Mouse (Mus musculus) cerebellum, adult 18-20 months (tissue): ENCODE data around the gene Evi5.
"Not testable (repeated sequence)": the region's sequence is repeated elsewhere in the genome, so short reads cannot be mapped to it uniquely, and the experiment has no call there.

ENCODE experiments used
- DNase-seq, 2 experiments: peaks; one replicate each; pipeline ENCODE4 v3.0.0; 2021

Evi5 gene

DNA sequence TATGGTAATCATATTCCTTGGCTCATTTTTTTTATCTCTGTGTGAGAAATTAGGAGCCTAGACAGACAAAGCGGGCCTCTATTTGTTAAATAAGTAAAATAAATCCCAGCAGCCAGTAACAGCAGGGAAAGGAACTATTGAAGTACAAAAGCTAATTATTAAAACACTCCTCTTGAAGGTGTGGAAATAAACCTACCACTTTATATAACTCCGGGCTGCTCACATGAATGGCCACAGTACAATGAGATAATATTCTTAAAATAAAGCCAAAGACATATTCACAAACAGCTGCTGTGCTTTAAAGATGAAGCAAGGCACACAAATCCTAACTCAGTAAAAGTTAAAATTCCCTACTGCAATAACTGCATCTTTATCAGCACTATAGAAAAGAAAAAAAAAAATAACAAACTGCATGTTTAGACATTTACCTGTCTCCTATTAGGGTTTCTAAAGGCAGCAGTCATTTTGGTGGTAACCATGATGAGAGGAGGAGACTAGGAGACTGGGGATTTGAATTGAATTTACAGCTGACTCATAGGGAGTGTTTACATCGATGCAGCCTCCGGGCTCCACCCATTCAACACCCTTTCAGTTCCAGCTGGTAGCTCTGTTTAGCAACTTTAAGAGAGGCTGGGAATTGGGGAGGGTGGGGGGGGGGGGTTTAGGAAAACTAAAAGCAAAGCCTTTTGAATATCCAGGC lies at the start of gene Evi5:
Evi5 (minus strand) TSS at position 547 of the 700 bp plus-strand sequence.
- DNase-seq = no peak

DNA sequence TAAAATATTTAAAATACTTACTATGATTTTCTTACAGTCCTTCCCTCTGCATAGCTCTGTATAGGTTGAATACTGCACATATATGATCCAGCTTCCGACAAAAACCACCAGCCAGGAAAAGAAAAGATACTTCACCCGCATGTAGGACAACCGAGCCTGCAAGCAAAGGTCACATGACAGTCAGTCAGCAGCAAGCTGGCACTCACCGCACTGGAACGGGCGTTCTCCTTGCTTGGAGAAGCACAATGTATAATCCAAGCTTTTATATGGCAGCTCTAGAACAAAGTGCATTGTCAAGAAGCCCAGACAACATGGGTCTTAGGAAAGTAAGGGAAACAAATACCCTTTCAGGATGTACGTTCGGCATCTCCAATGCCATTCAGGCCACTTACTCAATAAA lies 49.7 kb upstream of the Evi5 start:
- peak; percentile 67 to 73 for DNase-seq

DNA sequence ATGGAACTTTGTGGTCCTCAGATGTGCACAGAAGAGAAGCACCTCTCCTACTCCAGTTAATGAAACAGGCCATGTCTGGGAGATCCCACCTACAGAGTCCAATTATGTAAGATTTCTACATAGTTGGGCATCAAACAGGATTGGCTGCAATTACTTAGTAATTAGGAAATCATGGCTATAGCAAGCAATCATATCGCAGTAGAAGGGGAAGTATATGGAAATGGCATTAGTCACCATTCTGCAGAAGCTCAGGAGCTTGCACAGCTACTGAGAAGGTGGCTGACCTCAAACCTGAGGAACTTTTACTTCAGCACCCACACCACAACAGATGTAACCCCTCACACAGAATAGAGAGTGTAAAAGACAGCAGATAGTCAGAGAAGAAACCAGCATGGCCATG lies 47.9 kb upstream of the Evi5 start:
- no peak for DNase-seq

GRCm38 (mm10) chr5:107921400-107922252 lies 46.7 kb upstream of the Evi5 start:
- peak; percentile 62 to 71 for DNase-seq

- DNase-seq = no peak
Measured at GRCm38 (mm10) chr5:107915280-107915679, 40.4 kb upstream of the Evi5 start.

DNA sequence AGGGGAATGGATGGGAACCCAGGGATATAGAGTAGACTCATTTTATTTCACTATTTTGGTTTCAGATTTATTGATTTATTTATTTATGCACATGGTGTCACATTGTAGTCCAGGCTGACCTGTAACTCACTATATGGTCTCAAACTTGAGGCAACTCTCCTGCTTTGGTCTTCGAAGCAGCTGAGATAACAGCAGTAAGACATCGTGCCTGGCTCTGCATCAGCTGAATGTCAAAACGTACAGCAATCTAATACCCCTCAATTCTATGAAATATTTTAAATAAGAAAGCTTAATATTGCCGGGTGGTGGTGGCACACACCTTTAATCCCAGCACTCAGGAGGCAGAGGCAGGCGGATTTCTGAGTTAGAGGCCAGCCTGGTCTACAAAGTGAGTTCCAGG lies 36.1 kb upstream of the Evi5 start:
- no peak for DNase-seq

DNA sequence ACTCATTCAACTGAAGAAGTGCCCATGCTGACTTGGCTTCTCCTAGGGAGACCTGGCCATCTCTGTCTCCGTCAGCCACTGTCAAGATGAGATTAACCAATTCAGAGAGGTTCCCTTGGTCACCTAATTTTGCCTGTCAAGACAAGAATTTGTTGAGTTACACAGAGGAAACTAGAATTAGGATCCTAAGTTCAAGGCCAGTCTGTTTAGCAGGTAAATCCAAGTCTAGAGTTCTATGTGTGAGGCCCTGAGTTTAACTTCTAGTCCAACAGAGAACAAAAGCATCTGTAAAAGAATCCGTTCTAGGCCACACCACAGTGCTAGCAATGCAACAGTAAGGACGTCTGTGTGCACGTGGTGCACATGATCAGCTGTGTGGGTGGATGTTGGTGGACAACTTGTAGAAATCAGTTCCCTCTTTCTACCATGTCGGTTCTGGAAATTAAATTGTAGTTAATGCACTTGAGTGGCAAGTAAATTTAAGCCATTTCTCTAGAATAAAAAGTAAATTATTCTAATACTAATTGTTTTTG lies 35.2 kb upstream of the Evi5 start:
- no peak for DNase-seq

- DNase-seq = no peak
Measured at GRCm38 (mm10) chr5:107909668-107910067, 34.8 kb upstream of the Evi5 start.

- no peak for DNase-seq
Measured at GRCm38 (mm10) chr5:107908514-107909110, 33.7 kb upstream of the Evi5 start.

DNA sequence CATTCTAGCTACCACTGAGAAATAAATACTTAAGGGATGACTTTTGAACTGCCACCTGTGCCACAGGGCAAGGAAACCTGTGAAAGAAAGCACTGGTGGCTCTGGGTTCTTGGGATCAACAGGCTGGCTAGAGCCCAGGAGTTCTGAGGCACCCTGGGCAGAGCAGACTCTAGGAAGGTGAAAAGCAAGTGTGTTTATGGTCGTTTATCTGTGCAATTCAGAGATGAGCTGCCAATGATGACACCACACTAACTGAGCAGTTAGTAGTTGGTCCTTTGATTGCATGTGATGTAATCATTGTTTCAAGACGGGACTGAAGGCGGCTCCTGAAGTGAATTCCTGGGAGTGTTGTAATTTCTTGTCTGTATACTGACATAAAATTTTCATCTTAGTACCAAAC lies 29.4 kb upstream of the Evi5 start:
- no peak for DNase-seq

GRCm38 (mm10) chr5:107901014-107901615 lies 26.2 kb upstream of the Evi5 start:
- DNase-seq = no peak

- peak; percentile 93 to 97 for DNase-seq
Measured at GRCm38 (mm10) chr5:107900206-107901013, 25.5 kb upstream of the Evi5 start, which contains the start of gene Rpl5. Gene Rpl5 (plus strand): TSS chr5:107900502.

DNA sequence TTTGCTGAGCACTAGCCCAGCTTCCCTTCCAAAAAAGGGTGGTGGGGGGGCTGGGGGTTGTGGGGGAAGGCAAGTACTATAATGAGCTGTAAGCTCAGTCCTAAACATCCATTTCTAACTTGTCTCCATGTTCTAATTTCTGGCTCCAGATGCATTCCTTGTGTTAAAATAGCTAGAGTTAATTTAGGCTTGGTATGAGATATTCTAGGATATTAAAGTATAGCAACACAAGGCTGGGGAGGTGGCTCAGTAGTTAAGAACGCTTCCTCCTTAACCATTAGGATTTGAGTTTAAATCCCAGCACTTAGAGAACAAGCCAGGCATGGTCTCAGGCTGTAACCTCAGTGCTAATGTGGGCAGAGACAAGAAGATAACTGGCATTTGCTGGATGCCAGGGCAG lies 21.4 kb upstream of the Evi5 start:
- no peak for DNase-seq

DNA sequence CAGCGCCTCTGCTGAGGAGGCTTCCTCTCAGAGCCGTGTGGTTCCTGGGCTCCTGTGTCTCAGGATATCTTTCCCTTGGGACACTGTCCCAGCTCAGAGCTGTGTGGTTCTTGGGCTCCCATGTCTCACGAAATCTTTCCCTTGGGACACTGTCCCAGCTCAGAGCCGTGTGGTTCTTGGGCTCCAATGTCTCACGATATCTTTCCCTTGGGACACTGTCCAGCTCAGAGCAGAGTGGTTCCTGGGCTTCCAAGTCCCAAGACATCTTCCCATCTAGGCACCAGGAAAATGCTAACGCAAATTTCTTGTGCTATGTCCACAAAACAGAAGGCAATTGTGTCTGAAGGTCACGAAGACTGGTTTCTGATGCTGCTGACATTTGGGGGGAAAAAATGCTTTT lies 19.8 kb upstream of the Evi5 start:
- no peak for DNase-seq

GRCm38 (mm10) chr5:107891515-107891914 lies 16.6 kb upstream of the Evi5 start:
- DNase-seq = not testable (repeated sequence)

- no peak for DNase-seq
Measured at GRCm38 (mm10) chr5:107889994-107890888, 15.3 kb upstream of the Evi5 start.

DNA sequence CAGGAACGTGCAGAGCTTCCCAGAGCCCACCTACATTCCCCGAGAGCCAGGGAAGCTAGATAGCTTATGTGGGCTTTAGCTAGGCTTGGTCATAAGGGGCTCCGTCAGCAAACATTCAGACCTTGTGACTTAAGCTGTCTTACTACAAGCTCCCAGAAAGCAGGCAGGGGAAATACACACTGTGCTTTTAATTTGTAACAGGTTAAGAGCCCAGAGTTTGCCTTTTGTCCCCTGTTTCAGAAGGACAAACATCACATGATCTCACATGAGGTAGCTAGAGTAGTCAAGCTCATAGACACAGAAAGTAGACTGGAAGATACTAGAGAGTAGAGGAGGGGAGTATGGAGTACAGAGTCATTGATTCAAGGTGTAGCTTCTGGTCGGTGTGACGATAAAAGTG lies 5.8 kb upstream of the Evi5 start:
- DNase-seq = no peak

DNA sequence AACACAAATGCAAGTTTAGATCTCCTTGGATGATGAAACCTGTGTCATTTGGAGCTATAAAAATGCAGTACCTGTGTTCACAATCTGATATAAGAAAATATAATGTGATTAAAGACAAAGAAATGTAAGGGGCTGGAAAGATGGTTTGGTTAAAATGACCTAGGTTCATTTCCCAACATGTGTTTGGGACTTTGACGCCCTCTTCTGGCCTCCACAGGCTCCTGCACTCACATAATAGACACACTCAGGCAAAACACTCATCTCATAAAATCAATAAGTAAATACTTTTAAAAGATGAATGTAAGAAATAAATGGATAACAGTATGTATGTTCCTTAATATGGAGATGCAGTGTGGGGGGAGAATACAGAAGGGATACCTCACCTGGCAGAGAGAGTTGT lies 2.1 kb upstream of the Evi5 start:
- DNase-seq = no peak

DNA sequence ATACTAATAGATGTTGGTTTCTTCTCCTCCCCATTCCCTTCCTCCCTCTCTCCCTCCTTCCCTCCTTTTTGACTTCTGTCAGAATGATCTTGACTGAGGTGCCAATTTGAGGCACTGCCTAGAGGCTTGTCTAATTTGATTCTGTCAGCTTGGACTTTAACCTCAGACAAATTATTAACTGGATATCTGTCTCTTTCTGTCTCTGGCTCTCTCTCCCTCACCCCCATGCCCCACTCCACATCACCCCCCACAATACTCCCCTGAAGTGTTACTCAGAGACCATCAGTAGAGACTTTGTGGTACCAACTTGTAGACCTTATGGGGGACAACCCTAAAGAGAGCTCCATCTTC lies 329 bp upstream of the Evi5 start:
- no peak for DNase-seq

- DNase-seq = no peak
Measured at GRCm38 (mm10) chr5:107873886-107874302, 1.0 kb downstream of the Evi5 start.

DNA sequence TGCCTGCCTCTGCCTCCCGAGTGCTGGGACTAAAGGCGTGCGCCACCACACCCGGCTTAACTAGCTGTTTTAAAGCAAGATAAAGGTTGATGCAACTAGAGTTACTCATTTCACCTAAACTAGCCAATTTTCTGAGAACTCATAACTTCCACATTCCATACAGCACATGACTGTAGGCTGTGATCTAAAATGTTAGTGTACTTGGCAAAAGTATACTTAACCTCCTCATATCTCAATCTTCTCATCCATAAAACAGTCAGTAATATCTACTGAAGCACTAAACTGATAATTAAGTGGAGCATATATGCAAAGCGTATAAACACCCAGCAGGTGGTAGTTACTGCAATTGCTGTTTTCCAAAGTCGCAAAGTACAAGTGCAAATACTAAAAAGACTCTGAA lies 1.6 kb downstream of the Evi5 start:
- no peak for DNase-seq
